Mouse (Mus musculus) cerebellum, adult 2 months (tissue): ENCODE data around the gene Asb1. TPM values are rescaled to one million over a fixed set of nuclear protein-coding genes. Genes with fewer than 3 reads are reported as not detected.

Experiments
- DNase-seq, 2 experiments: peaks; one replicate each; pipeline ENCODE4 v3.0.0; 2021
- H3K27ac ChIP-seq: fragments of 200-500 bp; 2 replicates; pipeline ENCODE4 v1.5.1; 2012; ENCODE audit warnings: low read length, control low read depth, inconsistent platforms; ENCODE audit not compliant: insufficient read depth
- H3K27me3 ChIP-seq: fragments of 200-500 bp; 2 replicates; pipeline ENCODE4 v1.6.1; 2012; ENCODE audit warnings: inconsistent platforms, mild to moderate bottlenecking, low read length, moderate library complexity; ENCODE audit not compliant: control insufficient read depth, insufficient read depth
- H3K4me1 ChIP-seq: fragments of 200-500 bp; 2 replicates; pipeline ENCODE4 v1.6.1; 2011; ENCODE audit warnings: low read length; ENCODE audit not compliant: control insufficient read depth, insufficient read depth
- H3K4me3 ChIP-seq: fragments of 200-500 bp; replicated peaks from 2 replicates; pipeline ENCODE3; 2011; ENCODE audit warnings: mild to moderate bottlenecking, low read depth, low read length, control low read depth; ENCODE audit not compliant: insufficient read depth
- CTCF ChIP-seq: fragments of 200-500 bp; IDR thresholded peaks from 2 replicates; pipeline ENCODE4 v1.5.1; 2011; ENCODE audit warnings: low read depth, mild to moderate bottlenecking, control low read depth, low read length, moderate library complexity, borderline replicate concordance; ENCODE audit not compliant: insufficient read depth
- POLR2A ChIP-seq: fragments of 200-500 bp; IDR thresholded peaks from 2 replicates; pipeline ENCODE4 v1.6.1; 2011; ENCODE audit warnings: low read length, control low read depth, borderline replicate concordance; ENCODE audit not compliant: insufficient read depth
- WGBS: fragments of 180-500 bp; shearing (Covaris S2); methylation state at CpG from one replicate; pipeline ENCODE4 v1.1.7; 2018; 5-methylcytosine and 5-hydroxymethylcytosine counted together
- polyA plus RNA-seq: library from polyadenylated mRNA; depleted of rRNA; stranded (reverse); fragments of >200 nt; gene quantifications from 2 replicates; pipeline ENCODE4 v1.2.3, GENCODE M21; 2012

Gene Asb1
- polyA plus RNA-seq, 1 experiment, result 17.2 TPM

- DNase-seq, result no peak
- Histone ChIP-seq H3K4me3 (no peak overlapping the region), H3K27me3 (no peaks in the 10 kb centered on the region), H3K4me1 (no peaks in the 10 kb centered on the region; the same call in 1 of the 2 replicates), H3K27ac (no peak overlapping the region)
- WGBS, result 28% methylated on average over 6 of the region's 6 CpGs
- TF ChIP-seq CTCF (no peak), POLR2A (no peak)
Observed at GRCm38 (mm10) chr1:91561226-91561625, 20.9 kb downstream of the Asb1 start.

DNA sequence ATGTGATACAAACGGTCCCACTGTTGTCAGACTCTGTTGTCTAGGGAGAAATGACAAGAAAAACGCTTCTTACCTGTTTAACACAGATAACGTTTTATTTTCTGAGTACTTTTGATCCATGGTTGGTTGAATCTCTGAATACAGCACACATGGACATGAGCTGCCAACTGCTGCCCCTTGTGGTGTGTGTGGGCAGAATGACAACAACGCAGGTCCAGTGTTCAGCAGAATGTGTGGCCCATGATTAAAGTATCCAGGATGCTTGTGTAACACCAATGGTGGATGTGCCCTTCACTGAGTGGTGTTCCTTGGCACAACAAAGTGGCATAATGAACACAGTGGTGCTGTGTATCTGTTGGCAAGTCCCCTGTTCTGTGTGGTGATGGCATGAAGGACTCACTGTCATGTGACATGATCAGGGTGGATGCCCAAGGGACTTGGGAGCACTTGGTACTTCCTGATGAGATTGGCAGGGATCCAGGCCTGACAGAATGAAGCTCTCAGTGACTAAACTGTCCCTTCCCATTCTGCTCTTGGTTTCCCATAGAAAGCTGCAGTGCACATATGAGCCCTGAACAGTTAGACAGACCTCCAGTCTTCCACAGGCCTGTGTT lies 22.7 kb downstream of the Asb1 start:
- Histone ChIP-seq H3K4me1 (no peaks in the 10 kb centered on the region; the same call in 1 of the 2 replicates), H3K27me3 (no peaks in the 10 kb centered on the region), H3K27ac (no peak overlapping the region), H3K4me3 (no peak overlapping the region)
- no peak for TF ChIP-seq POLR2A
- TF ChIP-seq CTCF, result peak; percentile 24; the same call in 1 of the 2 replicates
- no peak for DNase-seq
- 61% methylated on average over 4 of the region's 4 CpGs for WGBS

- no peak for TF ChIP-seq CTCF
- TF ChIP-seq POLR2A, result no peak
- H3K4me3 ChIP-seq, result no peak overlapping the region
- no peak for DNase-seq
- 86% methylated on average over 3 of the region's 3 CpGs for WGBS
- H3K27ac ChIP-seq, result no peak overlapping the region
- no peaks in the 10 kb centered on the region for H3K27me3 ChIP-seq
- no peaks in the 10 kb centered on the region; the same call in 1 of the 2 replicates for H3K4me1 ChIP-seq
Observed at GRCm38 (mm10) chr1:91564004-91564403, 23.7 kb downstream of the Asb1 start.

DNA sequence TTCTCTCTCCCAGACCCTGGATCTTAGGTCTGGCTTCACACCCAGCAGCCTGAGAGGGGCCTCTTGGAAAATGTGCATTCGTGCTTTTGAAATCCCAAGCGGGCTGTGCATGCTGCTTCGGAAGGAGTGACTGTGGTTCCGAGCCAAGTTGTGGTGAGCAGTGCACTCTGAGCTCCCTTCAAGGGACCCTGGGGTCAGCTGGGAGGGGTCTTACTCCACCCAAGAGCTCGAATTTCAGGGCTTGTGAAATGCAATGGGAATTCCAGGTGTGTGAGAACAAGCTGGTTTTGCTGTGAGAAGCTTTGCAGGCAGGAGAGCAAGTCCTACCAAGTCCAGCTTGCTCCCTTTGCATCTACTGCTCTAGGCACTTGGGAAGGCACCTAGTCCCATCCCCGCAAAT lies 24.3 kb downstream of the Asb1 start:
- no peak overlapping the region for H3K4me3 ChIP-seq
- 60% methylated on average over 6 of the region's 6 CpGs for WGBS
- no peak for DNase-seq
- H3K27me3 ChIP-seq, result no peaks in the 10 kb centered on the region
- no peak overlapping the region for H3K27ac ChIP-seq
- H3K4me1 ChIP-seq, result no peaks in the 10 kb centered on the region; the same call in 1 of the 2 replicates
- TF ChIP-seq POLR2A (no peak), CTCF (no peak)

GRCm38 (mm10) chr1:91567269-91567668 lies 26.9 kb downstream of the Asb1 start:
- no peak overlapping the region for H3K27ac ChIP-seq
- no peaks in the 10 kb centered on the region for H3K27me3 ChIP-seq
- H3K4me1 ChIP-seq, result no peaks in the 10 kb centered on the region; the same call in 1 of the 2 replicates
- no peak for TF ChIP-seq POLR2A
- TF ChIP-seq CTCF, result no peak
- H3K4me3 ChIP-seq, result no peak overlapping the region
- WGBS, result 80% methylated on average over 2 of the region's 2 CpGs
- DNase-seq, result no peak

DNA sequence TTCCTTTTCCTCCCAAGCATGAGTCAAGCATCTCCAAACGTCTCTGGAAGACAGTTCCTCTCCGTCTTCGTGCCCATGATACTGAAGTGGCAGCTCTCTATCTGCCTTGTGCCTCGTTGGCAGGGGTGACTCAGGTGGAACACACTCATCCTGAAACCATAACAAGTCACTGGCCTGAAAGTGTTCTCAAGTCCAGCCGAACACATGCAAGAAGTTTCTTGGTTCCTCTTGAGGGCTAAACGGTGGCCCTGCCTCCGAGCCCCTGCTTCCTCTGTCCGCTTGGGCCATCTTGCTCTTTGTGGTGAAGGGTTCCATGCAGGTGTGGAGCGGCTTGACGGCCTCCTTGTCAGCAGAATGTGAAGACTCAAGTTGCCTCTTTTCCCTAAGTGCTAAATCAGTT lies 32.1 kb downstream of the Asb1 start:
- no peak for DNase-seq
- no peak overlapping the region for H3K27ac ChIP-seq
- H3K4me3 ChIP-seq, result no peak overlapping the region
- TF ChIP-seq POLR2A, result no peak
- no peak for TF ChIP-seq CTCF
- 81% methylated on average over 10 of the region's 10 CpGs for WGBS
- H3K4me1 ChIP-seq, result no peaks in the 10 kb centered on the region
- no peaks in the 10 kb centered on the region for H3K27me3 ChIP-seq

DNA sequence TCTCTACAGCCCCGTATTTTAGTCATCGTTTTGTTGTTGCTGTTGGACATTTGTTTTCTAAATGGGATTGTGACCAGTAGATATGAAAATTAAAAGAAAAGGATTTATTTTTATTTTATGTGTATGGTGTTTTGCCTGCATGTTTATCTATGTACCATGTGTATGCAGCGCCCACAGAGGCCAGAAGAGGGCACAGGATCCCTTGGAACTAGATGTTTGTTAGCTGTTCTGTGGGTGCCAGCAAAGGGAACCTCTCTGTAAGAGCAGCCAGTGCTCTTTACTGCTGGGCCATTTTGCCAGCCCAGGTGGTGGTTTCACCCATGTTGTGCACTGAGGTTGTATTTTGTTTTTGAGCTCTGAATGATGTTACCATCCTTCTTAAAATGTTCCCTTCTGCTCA lies 33.9 kb downstream of the Asb1 start:
- TF ChIP-seq CTCF, result peak; percentile 57
- TF ChIP-seq POLR2A, result no peak
- Histone ChIP-seq H3K27me3 (no peaks in the 10 kb centered on the region), H3K4me1 (no peaks in the 10 kb centered on the region; the same call in 1 of the 2 replicates), H3K4me3 (no peak overlapping the region), H3K27ac (no peak overlapping the region)
- peak; percentile 17 to 23 for DNase-seq
- WGBS, result 67% methylated on average over 3 of the region's 3 CpGs

- H3K4me1 ChIP-seq, result no peaks in the 10 kb centered on the region; the same call in 1 of the 2 replicates
- no peak overlapping the region for H3K27ac ChIP-seq
- H3K27me3 ChIP-seq, result no peaks in the 10 kb centered on the region
- no peak for DNase-seq
- no peak overlapping the region for H3K4me3 ChIP-seq
- 72% methylated on average over 7 of the region's 7 CpGs for WGBS
- no peak for TF ChIP-seq CTCF
- TF ChIP-seq POLR2A, result no peak
Observed at GRCm38 (mm10) chr1:91577883-91578517, 37.7 kb downstream of the Asb1 start.
